ENCODE assay signal across 8 mouse cellular contexts in the genomic region with DNA sequence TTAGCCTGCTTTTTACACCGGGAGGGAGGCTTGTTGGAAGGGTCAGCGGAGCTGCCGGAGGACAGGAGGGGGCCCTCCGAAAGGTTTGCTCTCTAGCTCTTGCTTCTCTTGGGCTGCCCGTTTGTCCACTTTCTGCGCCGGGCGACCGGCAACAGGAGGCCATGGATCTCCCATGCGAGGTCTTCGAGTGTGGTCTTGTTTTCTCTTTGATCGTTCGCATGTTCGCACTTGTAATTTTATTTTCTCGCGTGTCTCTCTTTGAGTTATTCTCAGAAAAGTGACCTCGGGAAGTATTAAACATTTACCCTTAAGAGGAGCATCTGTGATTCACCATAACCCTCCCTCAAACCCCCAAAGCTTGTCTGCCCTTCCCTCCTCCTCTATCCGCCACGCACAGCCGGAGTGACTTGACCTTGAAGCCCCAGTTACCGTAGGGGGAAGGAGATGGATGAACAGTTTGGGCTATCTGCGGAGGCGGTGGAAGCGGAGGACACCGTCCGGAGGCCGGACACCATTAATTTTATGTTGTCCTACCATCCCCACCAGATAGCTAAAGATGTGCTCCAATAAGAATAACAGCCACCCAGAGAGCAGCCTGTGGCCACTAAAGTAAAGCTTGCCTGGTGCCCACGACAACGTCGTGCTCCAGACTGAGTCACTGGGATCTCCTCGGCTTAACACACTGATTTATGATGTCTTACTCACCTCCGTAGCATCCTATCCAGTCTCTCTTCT. TPM values are rescaled to one million over a fixed set of nuclear protein-coding genes. Genes with fewer than 3 reads are reported as not detected.
A peak's percentile ranks its signal among the peaks of the same experiment; 100 is the strongest.
DNase-seq lines count a peak whose midpoint lies in the region; ATAC-seq and TF ChIP-seq lines count a peak whose summit lies in the region.

No protein-coding gene starts in this region.

- H3K27me3 ChIP-seq in Patski, result peaks cover 10% of the 10 kb centered on the region
- no peaks in the 10 kb centered on the region for H3K27me3 ChIP-seq in heart, embryonic 12.5 days (replicated peaks)
- no peaks in the 10 kb centered on the region for H3K27me3 ChIP-seq in lung, embryonic 16.5 days (ENCODE audit: control insufficient read depth, insufficient read depth, low read depth, low read length)

- under 1% methylated on average over 32 of the region's 32 CpGs for WGBS in heart, embryonic 12.5 days
- under 1% methylated on average over 32 of the region's 32 CpGs for WGBS in lung, embryonic 16.5 days

- peak overlapping the region; percentile 91 for H3K4me3 ChIP-seq in heart, embryonic 12.5 days
- peak overlapping the region; percentile 91 for H3K4me3 ChIP-seq in lung, embryonic 16.5 days (ENCODE audit: low read length)

- H3K9ac ChIP-seq in heart, embryonic 12.5 days, result peak overlapping the region; percentile 68
- H3K9ac ChIP-seq in lung, embryonic 16.5 days (ENCODE audit: low read length), result peak overlapping the region; percentile 97

- peak overlapping the region; percentile 79 for H3K4me2 ChIP-seq in heart, embryonic 12.5 days
- peak overlapping the region; percentile 92 for H3K4me2 ChIP-seq in lung, embryonic 16.5 days (ENCODE audit: low read depth, low read length)

- no peak for TF ChIP-seq CTCF in Patski (IDR thresholded peaks at IDR 0.05)

- CTCF ChIA-PET in Patski (lab: Charles Lee), result no interaction called here

- POLR2A ChIA-PET in Patski (lab: Charles Lee), result no interaction called here

- peak; percentile 42 for ATAC-seq in Patski
- ATAC-seq in heart, embryonic 12.5 days (ENCODE audit: insufficient number of reproducible peaks, low FRiP score), result no peak; the same call in 1 of the 2 replicates
- no peak for ATAC-seq in lung, embryonic 16.5 days (ENCODE audit: low read depth)

- H3K27ac ChIP-seq in heart, embryonic 12.5 days (ENCODE audit: poor library complexity, severe bottlenecking), result peak overlapping the region; percentile 97
- peak overlapping the region; percentile 97 for H3K27ac ChIP-seq in lung, embryonic 16.5 days (ENCODE audit: low read length)

- H3K9me3 ChIP-seq in heart, embryonic 12.5 days (replicated peaks), result no peaks in the 10 kb centered on the region
- no peaks in the 10 kb centered on the region for H3K9me3 ChIP-seq in lung, embryonic 16.5 days (ENCODE audit: control insufficient read depth, low read length)

- in situ Hi-C loops in Patski (cut with MboI; ENCODE audit: low pct_unique_long_range_greater_than_20kb), result no loop called here

- H3K36me3 ChIP-seq in heart, embryonic 12.5 days, result no peaks in the 10 kb centered on the region
- H3K36me3 ChIP-seq in lung, embryonic 16.5 days (ENCODE audit: control insufficient read depth, insufficient read depth, low read length), result no peaks in the 10 kb centered on the region

- peaks cover 18% of the 10 kb centered on the region for H3K4me1 ChIP-seq in heart, embryonic 12.5 days (replicated peaks)
- H3K4me1 ChIP-seq in lung, embryonic 16.5 days (replicated peaks; ENCODE audit: control insufficient read depth, insufficient read depth, low read length), result peaks cover 14% of the 10 kb centered on the region

- DNase-seq in 3134 (ENCODE audit: extremely low read depth, insufficient read length, low spot score) (peak; percentile 38), Patski (ENCODE audit: low read depth, low spot score) (peak; percentile 70)
- peak; percentile 63 for DNase-seq in embryo, embryonic 11 days
- DNase-seq in kidney, postnatal 10 days, result peak; percentile 35
- DNase-seq in right cerebral cortex, postnatal 14 days, result peak; percentile 25
- DNase-seq in gastrocnemius, adult 8-10 months (ENCODE audit: low spot score in 2 of 2), result no peak

RNA-seq across cellular contexts. Expression of a gene that starts 0.5 kb away (rescaled TPM):
- polyA plus RNA-seq in Patski (2021), result 14.2 TPM
- polyA plus RNA-seq in heart, embryonic 12.5 days (2016; fragmentation: Nextera tagmentation; extraction: Ambion mirVana), result 27.1 and 27.7 TPM in 2 replicates
- 12.0 and 12.1 TPM in 2 replicates for polyA plus RNA-seq in lung, embryonic 16.5 days (2015; fragmentation: Nextera tagmentation; extraction: Ambion mirVana)
- 1 to 10 TPM; 2.0 to 3.0 (median 2.3) TPM for total RNA-seq in gastrocnemius, adult 8-10 months (2022)

Comparison
In these comparisons a context has a peak if more than half of its experiments do, and no peak if none do; other contexts are left out.
1. DNase-seq: peak in 3134 (single experiment), Patski (single experiment), embryo, embryonic 11 days (single experiment), kidney, postnatal 10 days (single experiment) and right cerebral cortex, postnatal 14 days (single experiment); none in gastrocnemius, adult 8-10 months (0 of 2).